Mouse (Mus musculus) thymus, postnatal 25 days (tissue): ENCODE measurements around the gene Ncam1.
A peak's percentile ranks its signal among the peaks of the same experiment; 100 is the strongest.

Experiments
- DNase-seq: peaks from one replicate; pipeline ENCODE4 v3.0.0; 2022

Ncam1 gene

GRCm38 (mm10) chr9:49798806-49799205 is at the start of gene Ncam1:
TSS of gene Ncam1 (minus strand) at chr9:49798925.
- peak; percentile 87 for DNase-seq

- no peak for DNase-seq
Measured at GRCm38 (mm10) chr9:49834013-49834412, 35.3 kb upstream of the Ncam1 start.

GRCm38 (mm10) chr9:49827671-49828070 is 28.9 kb upstream of the Ncam1 start:
- no peak for DNase-seq

- DNase-seq = no peak
Measured at GRCm38 (mm10) chr9:49816115-49816650, 17.5 kb upstream of the Ncam1 start.

- DNase-seq = no peak
Measured at GRCm38 (mm10) chr9:49814442-49814841, 15.7 kb upstream of the Ncam1 start.

- no peak for DNase-seq
Measured at GRCm38 (mm10) chr9:49803222-49803621, 4.5 kb upstream of the Ncam1 start.

- peak; percentile 59 for DNase-seq
Measured at GRCm38 (mm10) chr9:49797821-49798571, 729 bp downstream of the Ncam1 start.

- no peak for DNase-seq
Measured at GRCm38 (mm10) chr9:49797508-49797820, 1.3 kb downstream of the Ncam1 start.

- peak; percentile 57 for DNase-seq
Measured at GRCm38 (mm10) chr9:49796618-49797507, 1.9 kb downstream of the Ncam1 start.

- no peak for DNase-seq
Measured at GRCm38 (mm10) chr9:49795881-49796280, 2.8 kb downstream of the Ncam1 start.

GRCm38 (mm10) chr9:49793987-49794550 is 4.7 kb downstream of the Ncam1 start:
- DNase-seq = no peak

GRCm38 (mm10) chr9:49793241-49793640 is 5.5 kb downstream of the Ncam1 start:
- DNase-seq = no peak

GRCm38 (mm10) chr9:49792646-49793045 is 6.1 kb downstream of the Ncam1 start:
- no peak for DNase-seq

- no peak for DNase-seq
Measured at GRCm38 (mm10) chr9:49781016-49781772, 17.5 kb downstream of the Ncam1 start.

GRCm38 (mm10) chr9:49777015-49777637 is 21.6 kb downstream of the Ncam1 start:
- DNase-seq = no peak

GRCm38 (mm10) chr9:49766634-49767033 is 32.1 kb downstream of the Ncam1 start:
- DNase-seq = no peak

- no peak for DNase-seq
Measured at GRCm38 (mm10) chr9:49760571-49760970, 38.2 kb downstream of the Ncam1 start.

- DNase-seq = no peak
Measured at GRCm38 (mm10) chr9:49758436-49758835, 40.3 kb downstream of the Ncam1 start.

GRCm38 (mm10) chr9:49757986-49758385 is 40.7 kb downstream of the Ncam1 start:
- no peak for DNase-seq

- DNase-seq = no peak
Measured at GRCm38 (mm10) chr9:49757582-49757981, 41.1 kb downstream of the Ncam1 start.

GRCm38 (mm10) chr9:49756725-49757124 is 42.0 kb downstream of the Ncam1 start:
- no peak for DNase-seq

GRCm38 (mm10) chr9:49755214-49755613 is 43.5 kb downstream of the Ncam1 start:
- no peak for DNase-seq
